Mouse (Mus musculus): ENCODE measurements around the gene Disc1.

- TF ChIP-seq CTCF (IDR thresholded peaks at IDR 0.05; ENCODE audit: extremely low read depth, insufficient read depth, insufficient read length, insufficient replicate concordance) (peak; percentile 52; the same call in 1 of the 2 replicates), POLR2A (IDR thresholded peaks at IDR 0.05; ENCODE audit: low read depth, low read length) (no peak)
Observed at GRCm38 (mm10) chr8:125116616-125117015, 62.6 kb downstream of the Disc1 start.
